Comparison of ENCODE assay signal across 7 mouse cellular contexts in genomic region chr13:55420933-55421800, GRCm38 (mm10). TPM values are rescaled to one million over a fixed set of nuclear protein-coding genes. Genes with fewer than 3 reads are reported as not detected.
DNase-seq lines count a peak whose midpoint lies in the region; ATAC-seq and TF ChIP-seq lines count a peak whose summit lies in the region.

No protein-coding gene starts in this region.

- no peak overlapping the region for H3K9ac ChIP-seq in intestine, postnatal 0 days (ENCODE audit: low read depth, low read length)

- peak; percentile 92 for TF ChIP-seq CTCF in intestine, postnatal 0 days (IDR thresholded peaks at IDR 0.05; ENCODE audit: low read depth)
- peak; percentile 65 for TF ChIP-seq CTCF in small intestine, adult 2 months (IDR thresholded peaks at IDR 0.05; ENCODE audit: extremely low read depth, insufficient read length, insufficient replicate concordance, low read depth, low read length)

- H3K4me2 ChIP-seq in intestine, postnatal 0 days (replicated peaks; ENCODE audit: low read depth): peak overlapping the region; percentile 53

- H3K27ac ChIP-seq in intestine, postnatal 0 days (ENCODE audit: low read depth, low read length): no peak overlapping the region
- no peak overlapping the region for H3K27ac ChIP-seq in small intestine, adult 2 months (ENCODE audit: insufficient read depth, low read depth, low read length)

- WGBS in intestine, postnatal 0 days: 12% methylated on average over 35 of the region's 35 CpGs
- WGBS in small intestine, adult 2 months: 8% methylated on average over 35 of the region's 35 CpGs

- H3K4me1 ChIP-seq in intestine, postnatal 0 days (replicated peaks; ENCODE audit: control insufficient read depth, insufficient read depth, low read length): no peaks in the 10 kb centered on the region
- peaks cover 18% of the 10 kb centered on the region for H3K4me1 ChIP-seq in small intestine, adult 2 months (ENCODE audit: control insufficient read depth, insufficient read depth, insufficient read length, low read length)

- TF ChIP-seq POLR2A in small intestine, adult 2 months (IDR thresholded peaks at IDR 0.05; ENCODE audit: low read depth, low read length): no peak

- H3K27me3 ChIP-seq in intestine, postnatal 0 days (replicated peaks; ENCODE audit: control insufficient read depth, insufficient read depth, low read length): peaks cover 42% of the 10 kb centered on the region
- H3K27me3 ChIP-seq in small intestine, adult 2 months (ENCODE audit: control insufficient read depth, insufficient read depth, low read length): peaks cover 15% of the 10 kb centered on the region

- H3K4me3 ChIP-seq in intestine, postnatal 0 days (ENCODE audit: low read depth, low read length): peak overlapping the region; percentile 16
- H3K4me3 ChIP-seq in small intestine, adult 2 months (ENCODE audit: low read depth, low read length): peak overlapping the region; percentile 26

- H3K36me3 ChIP-seq in intestine, postnatal 0 days (ENCODE audit: control insufficient read depth, insufficient read depth): no peaks in the 10 kb centered on the region
- no peaks in the 10 kb centered on the region for H3K36me3 ChIP-seq in small intestine, adult 2 months (ENCODE audit: control insufficient read depth, insufficient read depth, low read length)

- peak; percentile 29; the same call in 1 of the 2 replicates for ATAC-seq in intestine, postnatal 0 days

- intact Hi-C loops in left cerebral cortex, postnatal 4 days (cut with DNase I): loop anchor here (5.0 kb wide), 1 partner anchor 96 kb away; no protein-coding TSS in a partner anchor

- no peaks in the 10 kb centered on the region for H3K9me3 ChIP-seq in intestine, postnatal 0 days (ENCODE audit: control insufficient read depth)

- DNase-seq in adrenal gland, adult 18-20 months (ENCODE audit: low spot score in 2 of 2): peak; percentile 62 to 73
- peak; percentile 72 for DNase-seq in embryo, embryonic 10.5 days (ENCODE audit: low spot score)
- DNase-seq in heart, adult 18-20 months: peak; percentile 82 to 85
- DNase-seq in left cerebral cortex, postnatal 4 days: peak; percentile 72
- DNase-seq in mesoderm, embryonic 11.5 days (ENCODE audit: low read depth, low spot score): peak; percentile 54

RNA-seq across cellular contexts. Expression of gene F12, which starts 5.4 kb away (rescaled TPM):
- total RNA-seq in adrenal gland, adult 18-20 months (2021): not detected
- not detected for total RNA-seq in heart, adult 18-20 months (2021)
- polyA plus RNA-seq in intestine, postnatal 0 days (2015; fragmentation: Nextera tagmentation; extraction: Ambion mirVana): 1.2 and 2.3 TPM in 2 replicates
- under 1 TPM; 0.30 to 0.38 TPM for total RNA-seq in left cerebral cortex, postnatal 4 days (2021)
- 0.41 and 0.60 TPM in 2 replicates for polyA plus RNA-seq in small intestine, adult 2 months (2012; rRNA removed)

RNA-seq across cellular contexts. Expression of gene Pfn3, which starts 6.1 kb away (rescaled TPM):
- not detected for total RNA-seq in adrenal gland, adult 18-20 months (2021)
- not detected for total RNA-seq in heart, adult 18-20 months (2021)
- not detected in 2 replicates for polyA plus RNA-seq in intestine, postnatal 0 days (2015; fragmentation: Nextera tagmentation; extraction: Ambion mirVana)
- total RNA-seq in left cerebral cortex, postnatal 4 days (2021): 1 to 10 TPM in 1 of 2 experiments, under 1 TPM in 1; 0.97 to 1.1 TPM
- polyA plus RNA-seq in small intestine, adult 2 months (2012; rRNA removed): not detected in 2 replicates

RNA-seq across cellular contexts. Expression of gene Slc34a1, which starts 23.2 kb away (rescaled TPM):
- total RNA-seq in adrenal gland, adult 18-20 months (2021): 1 to 10 TPM in 1 of 2 experiments, not detected in 1; 2.9 TPM
- not detected for total RNA-seq in heart, adult 18-20 months (2021)
- 0.04 and 0.16 TPM in 2 replicates for polyA plus RNA-seq in intestine, postnatal 0 days (2015; fragmentation: Nextera tagmentation; extraction: Ambion mirVana)
- under 1 TPM in 1 of 2 experiments, not detected in 1; 0.36 TPM for total RNA-seq in left cerebral cortex, postnatal 4 days (2021)
- polyA plus RNA-seq in small intestine, adult 2 months (2012; rRNA removed): 0.05 and 0.60 TPM in 2 replicates

RNA-seq across cellular contexts. Expression of gene Grk6, which starts 23.7 kb away (rescaled TPM):
- 10 to 100 TPM; 27.1 to 33.1 TPM for total RNA-seq in adrenal gland, adult 18-20 months (2021)
- total RNA-seq in heart, adult 18-20 months (2021): 10 to 100 TPM; 13.9 to 17.1 TPM
- polyA plus RNA-seq in intestine, postnatal 0 days (2015; fragmentation: Nextera tagmentation; extraction: Ambion mirVana): 10.5 and 11.4 TPM in 2 replicates
- 10 to 100 TPM; 73.8 to 78.8 TPM for total RNA-seq in left cerebral cortex, postnatal 4 days (2021)
- polyA plus RNA-seq in small intestine, adult 2 months (2012; rRNA removed): 21.1 and 38.4 TPM in 2 replicates

RNA-seq across cellular contexts. Expression of gene Prr7, which starts 42.9 kb away (rescaled TPM):
- total RNA-seq in adrenal gland, adult 18-20 months (2021): 1 to 10 TPM; 1.9 to 2.2 TPM
- total RNA-seq in heart, adult 18-20 months (2021): under 1 TPM; 0.45 to 0.82 TPM
- 0.14 and 0.27 TPM in 2 replicates for polyA plus RNA-seq in intestine, postnatal 0 days (2015; fragmentation: Nextera tagmentation; extraction: Ambion mirVana)
- 10 to 100 TPM; 86.0 to 87.5 TPM for total RNA-seq in left cerebral cortex, postnatal 4 days (2021)
- polyA plus RNA-seq in small intestine, adult 2 months (2012; rRNA removed): 5.9 and 8.2 TPM in 2 replicates
